Mouse (Mus musculus): ENCODE measurements around the gene Mtmr11. TPM values are rescaled to one million over a fixed set of nuclear protein-coding genes. Genes with fewer than 3 reads are reported as not detected.
"Not testable (repeated sequence)": the region's sequence is repeated elsewhere in the genome, so short reads cannot be mapped to it uniquely, and the experiment has no call there.

Gene Mtmr11
- polyA plus RNA-seq, 1 experiment from 2014 or later: 13.7 TPM

- no peak overlapping the region for H3K4me3 ChIP-seq (replicated peaks)
- 0 out of 2 replicates have a peak, but pooled peaks cover 9% of the 10 kb centered on the region for H3K4me1 ChIP-seq
- 92% methylated on average over 11 of the region's 11 CpGs for WGBS
- no peak for ATAC-seq (ENCODE audit: insufficient read depth, low FRiP score, low read depth)
- no peak overlapping the region for H3K27ac ChIP-seq
- no peaks in the 10 kb centered on the region for H3K9me3 ChIP-seq
- H3K4me2 ChIP-seq: no peak overlapping the region
- no peaks in the 10 kb centered on the region for H3K27me3 ChIP-seq (replicated peaks)
- no peaks in the 10 kb centered on the region for H3K36me3 ChIP-seq
- no peak overlapping the region for H3K9ac ChIP-seq
Observed at GRCm38 (mm10) chr3:96195616-96196313, 34.0 kb downstream of the Mtmr11 start.

- H3K4me1 ChIP-seq: 0 out of 2 replicates have a peak, but pooled peaks cover 9% of the 10 kb centered on the region
- peak overlapping the region; percentile 94 for H3K27ac ChIP-seq
- peak overlapping the region; percentile 77 for H3K4me3 ChIP-seq (replicated peaks)
- 16% methylated on average over 27 of the region's 27 CpGs for WGBS
- H3K9me3 ChIP-seq: no peaks in the 10 kb centered on the region
- H3K27me3 ChIP-seq (replicated peaks): no peaks in the 10 kb centered on the region
- peak overlapping the region; percentile 100 for H3K4me2 ChIP-seq
- no peak for ATAC-seq (ENCODE audit: insufficient read depth, low FRiP score, low read depth)
- H3K36me3 ChIP-seq: no peaks in the 10 kb centered on the region
- H3K9ac ChIP-seq: peak overlapping the region; percentile 84
Observed at GRCm38 (mm10) chr3:96196437-96197128, 34.8 kb downstream of the Mtmr11 start.

GRCm38 (mm10) chr3:96197129-96197749 is 35.4 kb downstream of the Mtmr11 start:
- H3K36me3 ChIP-seq: no peaks in the 10 kb centered on the region
- H3K27ac ChIP-seq: peak overlapping the region; percentile 94
- peak overlapping the region; percentile 100 for H3K4me2 ChIP-seq
- 0 out of 2 replicates have a peak, but pooled peaks cover 9% of the 10 kb centered on the region for H3K4me1 ChIP-seq
- H3K4me3 ChIP-seq (replicated peaks): peak overlapping the region; percentile 77
- peak; percentile 92 for ATAC-seq (ENCODE audit: insufficient read depth, low FRiP score, low read depth)
- H3K9ac ChIP-seq: peak overlapping the region; percentile 84
- WGBS: under 1% methylated on average over 50 of the region's 50 CpGs
- no peaks in the 10 kb centered on the region for H3K9me3 ChIP-seq
- H3K27me3 ChIP-seq (replicated peaks): no peaks in the 10 kb centered on the region

- H3K9me3 ChIP-seq: no peaks in the 10 kb centered on the region
- H3K4me3 ChIP-seq (replicated peaks): peak overlapping the region; percentile 77
- no peaks in the 10 kb centered on the region for H3K36me3 ChIP-seq
- no peak overlapping the region for H3K9ac ChIP-seq
- 6% methylated on average over 6 of the region's 6 CpGs for WGBS
- H3K27ac ChIP-seq: peak overlapping the region; percentile 75
- no peaks in the 10 kb centered on the region for H3K27me3 ChIP-seq (replicated peaks)
- peak overlapping the region; percentile 100 for H3K4me2 ChIP-seq
- peak; percentile 56; the same call in 1 of the 2 replicates for ATAC-seq (ENCODE audit: insufficient read depth, low FRiP score, low read depth)
- 0 out of 2 replicates have a peak, but pooled peaks cover 9% of the 10 kb centered on the region for H3K4me1 ChIP-seq
Observed at GRCm38 (mm10) chr3:96198181-96198580, 36.4 kb downstream of the Mtmr11 start.

- not testable (repeated sequence) for ATAC-seq (ENCODE audit: insufficient read depth, low FRiP score, low read depth); H3K4me2 ChIP-seq; H3K4me1 ChIP-seq; H3K9ac ChIP-seq; H3K27me3 ChIP-seq (replicated peaks); H3K36me3 ChIP-seq; H3K9me3 ChIP-seq; H3K27ac ChIP-seq; H3K4me3 ChIP-seq (replicated peaks)
- WGBS: 26% methylated on average over 8 of the region's 8 CpGs
Observed at GRCm38 (mm10) chr3:96198601-96199251, 36.9 kb downstream of the Mtmr11 start.

- Histone ChIP-seq H3K36me3 (no peaks in the 10 kb centered on the region), H3K9me3 (no peaks in the 10 kb centered on the region), H3K27me3 (replicated peaks) (no peaks in the 10 kb centered on the region), H3K4me1 (0 out of 2 replicates have a peak, but pooled peaks cover 9% of the 10 kb centered on the region), H3K4me3 (replicated peaks) (no peak overlapping the region), H3K9ac (no peak overlapping the region), H3K27ac (no peak overlapping the region), H3K4me2 (no peak overlapping the region)
- WGBS: 62% methylated on average over 2 of the region's 2 CpGs
- no peak for ATAC-seq (ENCODE audit: insufficient read depth, low FRiP score, low read depth)
Observed at GRCm38 (mm10) chr3:96199731-96200130, 37.9 kb downstream of the Mtmr11 start.

GRCm38 (mm10) chr3:96207819-96208218 is 46.0 kb downstream of the Mtmr11 start:
- WGBS: 69% methylated on average over 3 of the region's 3 CpGs
- no peak overlapping the region for H3K9ac ChIP-seq

GRCm38 (mm10) chr3:96209242-96209641 is 47.4 kb downstream of the Mtmr11 start:
- Histone ChIP-seq H3K27ac (no peak overlapping the region), H3K9ac (no peak overlapping the region), H3K4me3 (replicated peaks) (no peak overlapping the region), H3K4me2 (no peak overlapping the region), H3K9me3 (no peaks in the 10 kb centered on the region), H3K27me3 (replicated peaks) (no peaks in the 10 kb centered on the region), H3K36me3 (no peaks in the 10 kb centered on the region), H3K4me1 (no peaks in the 10 kb centered on the region)
- ATAC-seq (ENCODE audit: insufficient read depth, low FRiP score, low read depth): 0 out of 2 replicates have a peak, but pooled peaks have one; percentile 27
- WGBS: 22% methylated on average over 15 of the region's 15 CpGs

More at GRCm38 (mm10) chr3:96207819-96208218, 46.0 kb downstream of the Mtmr11 start:
- no peaks in the 10 kb centered on the region for H3K36me3 ChIP-seq
- H3K4me3 ChIP-seq (replicated peaks): no peak overlapping the region
- H3K9me3 ChIP-seq: no peaks in the 10 kb centered on the region
- H3K27ac ChIP-seq: no peak overlapping the region
- ATAC-seq (ENCODE audit: insufficient read depth, low FRiP score, low read depth): no peak
- no peak overlapping the region for H3K4me2 ChIP-seq
- H3K4me1 ChIP-seq: no peaks in the 10 kb centered on the region
- no peaks in the 10 kb centered on the region for H3K27me3 ChIP-seq (replicated peaks)

GRCm38 (mm10) chr3:96219191-96219641 is 57.4 kb downstream of the Mtmr11 start:
- ATAC-seq (ENCODE audit: insufficient read depth, low FRiP score, low read depth): no peak

GRCm38 (mm10) chr3:96219661-96220130 is 57.9 kb downstream of the Mtmr11 start, which contains the start of the genes Bola1 and Hist2h2ab:
Bola1 (minus strand) TSS chr3:96219709.
Hist2h2ab (plus strand) TSS chr3:96219865.
- Histone ChIP-seq H3K27me3 (replicated peaks) (no peaks in the 10 kb centered on the region), H3K36me3 (no peaks in the 10 kb centered on the region), H3K4me2 (peak within 1 kb of the TSS; percentile 74), H3K27ac (peak within 1 kb of the TSS; percentile 98), H3K4me1 (peaks cover 6% of the 10 kb centered on the region; the same call in 1 of the 2 replicates), H3K9me3 (no peaks in the 10 kb centered on the region), H3K9ac (peak within 1 kb of the TSS; percentile 85), H3K4me3 (replicated peaks) (peak within 1 kb of the TSS; percentile 64)
- ATAC-seq (ENCODE audit: insufficient read depth, low FRiP score, low read depth): peak; percentile 75
- under 1% methylated on average over 37 of the region's 37 CpGs for WGBS

More at GRCm38 (mm10) chr3:96219191-96219641, 57.4 kb downstream of the Mtmr11 start:
- Histone ChIP-seq H3K9ac (peak overlapping the region; percentile 58), H3K4me2 (peak overlapping the region; percentile 74), H3K27me3 (replicated peaks) (no peaks in the 10 kb centered on the region), H3K9me3 (no peaks in the 10 kb centered on the region), H3K4me1 (peaks cover 6% of the 10 kb centered on the region; the same call in 1 of the 2 replicates), H3K27ac (peak overlapping the region; percentile 98), H3K36me3 (no peaks in the 10 kb centered on the region), H3K4me3 (replicated peaks) (peak overlapping the region; percentile 64)
- under 1% methylated on average over 12 of the region's 12 CpGs for WGBS

- H3K27ac ChIP-seq: peak overlapping the region; percentile 98
- WGBS: under 1% methylated on average over 28 of the region's 47 CpGs
- peak overlapping the region; percentile 85 for H3K9ac ChIP-seq
- peak overlapping the region; percentile 64 for H3K4me3 ChIP-seq (replicated peaks)
- not testable (repeated sequence) for H3K36me3 ChIP-seq; H3K9me3 ChIP-seq; H3K4me1 ChIP-seq; ATAC-seq (ENCODE audit: insufficient read depth, low FRiP score, low read depth); H3K27me3 ChIP-seq (replicated peaks)
- H3K4me2 ChIP-seq: peak overlapping the region; percentile 74
Observed at GRCm38 (mm10) chr3:96220131-96220764, 58.4 kb downstream of the Mtmr11 start.

Measured in stomach, embryonic 15.5 days (tissue).